Mouse (Mus musculus): ENCODE measurements around the gene Copg1. TPM values are rescaled to one million over a fixed set of nuclear protein-coding genes. Genes with fewer than 3 reads are reported as not detected.

Gene Copg1
- 100 to 1,000 TPM in 1 of 2 experiments, 10 to 100 TPM in 1; 78.6 to 130 TPM for polyA plus RNA-seq (2017; shearing (Covaris generic))

GRCm38 (mm10) chr6:87887594-87888233 lies at the start of gene Copg1:
Gene Copg1, plus strand, starts transcription at chr6:87887814.

GRCm38 (mm10) chr6:87838551-87839197 lies 48.9 kb upstream of the Copg1 start, which contains the start of gene Isy1:
Gene Isy1, minus strand, starts transcription at chr6:87838798.

GRCm38 (mm10) chr6:87850900-87851614 lies 36.6 kb upstream of the Copg1 start, which contains the start of gene Cnbp:
Gene Cnbp, minus strand, starts transcription at chr6:87851106.

DNA sequence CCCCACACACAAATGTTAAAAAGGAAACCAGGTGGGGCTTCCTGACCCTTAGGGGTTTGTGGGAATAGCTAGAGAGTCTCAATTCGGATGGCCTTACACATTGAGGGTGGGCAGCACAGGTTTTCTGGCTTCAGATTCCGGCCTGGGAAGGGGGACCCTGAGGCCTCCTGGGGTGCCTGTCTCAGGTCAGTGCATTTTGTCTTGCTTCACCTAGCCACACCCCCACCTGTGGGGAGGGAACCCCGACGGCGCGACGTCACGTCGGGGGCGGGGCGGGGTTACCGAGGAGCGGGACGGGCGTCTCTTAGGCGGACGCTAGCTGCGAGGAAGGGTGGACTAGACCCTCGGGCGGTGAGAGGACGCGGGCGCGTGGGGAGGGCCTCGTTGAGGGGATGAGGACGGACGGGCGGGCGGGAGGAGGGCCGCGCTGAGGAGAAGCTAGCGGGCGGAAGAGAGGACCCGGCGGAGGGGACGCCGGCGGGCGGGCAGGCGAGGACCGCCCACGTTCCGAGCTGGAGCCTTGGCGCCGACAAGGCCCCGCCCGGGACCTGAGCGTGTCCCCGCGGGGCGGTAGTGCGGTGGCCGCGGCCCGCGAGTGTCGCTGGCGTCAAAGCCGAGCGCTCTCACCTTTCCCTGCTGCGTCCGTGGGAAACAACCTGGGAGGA lies 26.2 kb downstream of the Copg1 start, which contains the start of gene Hmces:
Hmces (plus strand) TSS at position 275 of the 665 bp plus-strand sequence.

Other genes with a start within 250 kb of the Copg1 start
- 1 to 10 TPM; 4.1 to 6.9 TPM for gene Aplf, start 215.6 kb upstream of the Copg1 start, polyA plus RNA-seq (2017; shearing (Covaris generic))
- under 1 TPM; 0.38 to 0.61 TPM for gene Efcc1, start 156.9 kb upstream of the Copg1 start, polyA plus RNA-seq (2017; shearing (Covaris generic))
- gene Gp9, start 109.7 kb upstream of the Copg1 start, polyA plus RNA-seq (2017; shearing (Covaris generic)), result under 1 TPM; 0.33 to 0.61 TPM
- 10 to 100 TPM; 29.3 to 40.8 TPM for gene Rab43, start 75.7 kb upstream of the Copg1 start, polyA plus RNA-seq (2017; shearing (Covaris generic))
- gene Gm45140, start 52.0 kb upstream of the Copg1 start, polyA plus RNA-seq (2017; shearing (Covaris generic)), result 10 to 100 TPM; 16.4 to 20.3 TPM
- gene Isy1, start 49.0 kb upstream of the Copg1 start, polyA plus RNA-seq (2017; shearing (Covaris generic)), result 10 to 100 TPM; 88.7 to 90.5 TPM
- 1,000 to 10,000 TPM in 1 of 2 experiments, 100 to 1,000 TPM in 1; 944 to 1,204 TPM for gene Cnbp, start 36.7 kb upstream of the Copg1 start, polyA plus RNA-seq (2017; shearing (Covaris generic))
- 10 to 100 TPM; 45.8 to 51.9 TPM for gene Hmces, start 26.1 kb downstream of the Copg1 start, polyA plus RNA-seq (2017; shearing (Covaris generic))
- gene H1fx, start 93.8 kb downstream of the Copg1 start, polyA plus RNA-seq (2017; shearing (Covaris generic)), result 1 to 10 TPM in 1 of 2 experiments, under 1 TPM in 1; 0.37 to 1.5 TPM
- 100 to 1,000 TPM; 302 to 311 TPM for gene Rab7, start 157.5 kb downstream of the Copg1 start, polyA plus RNA-seq (2017; shearing (Covaris generic))
- 100 to 1,000 TPM; 144 to 228 TPM for gene Rpn1, start 196.7 kb downstream of the Copg1 start, polyA plus RNA-seq (2017; shearing (Covaris generic))